Mouse (Mus musculus): ENCODE measurements around the gene Ptgds. TPM values are rescaled to one million over a fixed set of nuclear protein-coding genes. Genes with fewer than 3 reads are reported as not detected.
A peak's percentile ranks its signal among the peaks of the same experiment; 100 is the strongest.

Ptgds gene
- polyA plus RNA-seq, 1 experiment from 2014 or later = 1.3 TPM

- no peak overlapping the region for H3K4me3 ChIP-seq
- no peaks in the 10 kb centered on the region for H3K9me3 ChIP-seq
- no peak overlapping the region for H3K4me2 ChIP-seq
- H3K27me3 ChIP-seq = no peaks in the 10 kb centered on the region; the same call in 1 of the 2 replicates
- no peak overlapping the region for H3K9ac ChIP-seq
- no peak overlapping the region for H3K27ac ChIP-seq
- no peaks in the 10 kb centered on the region for H3K36me3 ChIP-seq
- no peaks in the 10 kb centered on the region for H3K4me1 ChIP-seq
- ATAC-seq (ENCODE audit: insufficient number of reproducible peaks, insufficient read depth, low FRiP score, low TSS enrichment, low read depth) = no peak
- WGBS = 68% methylated on average over 10 of the region's 10 CpGs
These were observed 9.9 kb upstream of the Ptgds start for GRCm38 (mm10) chr2:25479551-25480311.

GRCm38 (mm10) chr2:25477967-25478675, 8.3 kb upstream of the Ptgds start:
- Histone ChIP-seq H3K9me3 (no peaks in the 10 kb centered on the region), H3K4me2 (no peak overlapping the region), H3K36me3 (no peaks in the 10 kb centered on the region), H3K4me1 (no peaks in the 10 kb centered on the region), H3K9ac (no peak overlapping the region), H3K27ac (no peak overlapping the region), H3K4me3 (no peak overlapping the region), H3K27me3 (no peaks in the 10 kb centered on the region; the same call in 1 of the 2 replicates)
- WGBS = 87% methylated on average over 3 of the region's 3 CpGs
- ATAC-seq (ENCODE audit: insufficient number of reproducible peaks, insufficient read depth, low FRiP score, low TSS enrichment, low read depth) = no peak

GRCm38 (mm10) chr2:25477541-25477940, 7.7 kb upstream of the Ptgds start:
- Histone ChIP-seq H3K4me2 (no peak overlapping the region), H3K9ac (no peak overlapping the region), H3K27me3 (no peaks in the 10 kb centered on the region; the same call in 1 of the 2 replicates), H3K36me3 (no peaks in the 10 kb centered on the region), H3K4me3 (no peak overlapping the region), H3K9me3 (no peaks in the 10 kb centered on the region), H3K27ac (no peak overlapping the region), H3K4me1 (no peaks in the 10 kb centered on the region)
- ATAC-seq (ENCODE audit: insufficient number of reproducible peaks, insufficient read depth, low FRiP score, low TSS enrichment, low read depth) = no peak
- WGBS = 88% methylated on average over 8 of the region's 8 CpGs

GRCm38 (mm10) chr2:25472550-25472949, 2.7 kb upstream of the Ptgds start:
- H3K4me1 ChIP-seq = 0 out of 2 replicates have a peak, but pooled peaks cover 7% of the 10 kb centered on the region
- no peak overlapping the region for H3K9ac ChIP-seq
- 74% methylated on average over 2 of the region's 2 CpGs for WGBS
- no peak overlapping the region for H3K4me2 ChIP-seq
- no peaks in the 10 kb centered on the region for H3K36me3 ChIP-seq
- H3K27ac ChIP-seq = no peak overlapping the region
- H3K4me3 ChIP-seq = no peak overlapping the region
- no peaks in the 10 kb centered on the region for H3K9me3 ChIP-seq
- peaks cover 5% of the 10 kb centered on the region; the same call in 1 of the 2 replicates for H3K27me3 ChIP-seq
- ATAC-seq (ENCODE audit: insufficient number of reproducible peaks, insufficient read depth, low FRiP score, low TSS enrichment, low read depth) = no peak

GRCm38 (mm10) chr2:25468962-25469915, 607 bp downstream of the Ptgds start:
- peak; percentile 45; the same call in 1 of the 2 replicates for ATAC-seq (ENCODE audit: insufficient number of reproducible peaks, insufficient read depth, low FRiP score, low TSS enrichment, low read depth)
- WGBS = 81% methylated on average over 10 of the region's 10 CpGs
- H3K4me2 ChIP-seq = no peak overlapping the region
- no peak overlapping the region for H3K4me3 ChIP-seq
- H3K27ac ChIP-seq = no peak overlapping the region
- H3K9me3 ChIP-seq = no peaks in the 10 kb centered on the region
- peaks cover 5% of the 10 kb centered on the region; the same call in 1 of the 2 replicates for H3K27me3 ChIP-seq
- H3K9ac ChIP-seq = 0 out of 2 replicates have a peak overlapping the region, but pooled peaks have one; percentile 27
- H3K4me1 ChIP-seq = 0 out of 2 replicates have a peak, but pooled peaks cover 12% of the 10 kb centered on the region
- H3K36me3 ChIP-seq = no peaks in the 10 kb centered on the region

- WGBS = 72% methylated on average over 14 of the region's 14 CpGs
- H3K4me3 ChIP-seq = no peak overlapping the region
- no peak overlapping the region for H3K4me2 ChIP-seq
- H3K36me3 ChIP-seq = no peaks in the 10 kb centered on the region
- no peak for ATAC-seq (ENCODE audit: insufficient number of reproducible peaks, insufficient read depth, low FRiP score, low TSS enrichment, low read depth)
- no peaks in the 10 kb centered on the region for H3K9me3 ChIP-seq
- H3K27ac ChIP-seq = no peak overlapping the region
- 0 out of 2 replicates have a peak, but pooled peaks cover 12% of the 10 kb centered on the region for H3K4me1 ChIP-seq
- H3K27me3 ChIP-seq = peaks cover 5% of the 10 kb centered on the region; the same call in 1 of the 2 replicates
- no peak overlapping the region for H3K9ac ChIP-seq
These were observed 2.1 kb downstream of the Ptgds start for GRCm38 (mm10) chr2:25467606-25468303.

GRCm38 (mm10) chr2:25465816-25466635, 3.8 kb downstream of the Ptgds start:
- H3K36me3 ChIP-seq = no peaks in the 10 kb centered on the region
- 27% methylated on average over 10 of the region's 10 CpGs for WGBS
- H3K27ac ChIP-seq = no peak overlapping the region
- H3K4me2 ChIP-seq = no peak overlapping the region
- no peaks in the 10 kb centered on the region for H3K9me3 ChIP-seq
- peaks cover 18% of the 10 kb centered on the region for H3K4me1 ChIP-seq
- ATAC-seq (ENCODE audit: insufficient number of reproducible peaks, insufficient read depth, low FRiP score, low TSS enrichment, low read depth) = no peak
- no peak overlapping the region for H3K9ac ChIP-seq
- no peak overlapping the region for H3K4me3 ChIP-seq
- peaks cover 5% of the 10 kb centered on the region; the same call in 1 of the 2 replicates for H3K27me3 ChIP-seq

- no peak overlapping the region for H3K9ac ChIP-seq
- ATAC-seq (ENCODE audit: insufficient number of reproducible peaks, insufficient read depth, low FRiP score, low TSS enrichment, low read depth) = no peak
- WGBS = 84% methylated on average over 2 of the region's 2 CpGs
- no peak overlapping the region for H3K4me3 ChIP-seq
- no peaks in the 10 kb centered on the region for H3K36me3 ChIP-seq
- H3K27ac ChIP-seq = no peak overlapping the region
- H3K9me3 ChIP-seq = no peaks in the 10 kb centered on the region
- H3K27me3 ChIP-seq = peaks cover 3% of the 10 kb centered on the region; the same call in 1 of the 2 replicates
- H3K4me1 ChIP-seq = peaks cover 21% of the 10 kb centered on the region
- no peak overlapping the region for H3K4me2 ChIP-seq
These were observed 4.6 kb downstream of the Ptgds start for GRCm38 (mm10) chr2:25465256-25465655.

GRCm38 (mm10) chr2:25463630-25464029, 6.2 kb downstream of the Ptgds start:
- WGBS = 75% methylated on average over 3 of the region's 3 CpGs
- Histone ChIP-seq H3K9ac (no peak overlapping the region), H3K27me3 (no peaks in the 10 kb centered on the region), H3K27ac (no peak overlapping the region), H3K36me3 (peaks cover 9% of the 10 kb centered on the region), H3K4me3 (no peak overlapping the region), H3K4me1 (peaks cover 30% of the 10 kb centered on the region), H3K9me3 (no peaks in the 10 kb centered on the region), H3K4me2 (no peak overlapping the region)
- no peak for ATAC-seq (ENCODE audit: insufficient number of reproducible peaks, insufficient read depth, low FRiP score, low TSS enrichment, low read depth)

- Histone ChIP-seq H3K9ac (peak overlapping the region; percentile 81), H3K4me3 (peak overlapping the region; percentile 72), H3K27ac (peak overlapping the region; percentile 85), H3K9me3 (no peaks in the 10 kb centered on the region), H3K4me1 (peaks cover 26% of the 10 kb centered on the region), H3K4me2 (peak overlapping the region; percentile 87), H3K27me3 (no peaks in the 10 kb centered on the region), H3K36me3 (peaks cover 24% of the 10 kb centered on the region)
- 21% methylated on average over 3 of the region's 3 CpGs for WGBS
- ATAC-seq (ENCODE audit: insufficient number of reproducible peaks, insufficient read depth, low FRiP score, low TSS enrichment, low read depth) = no peak
These were observed 8.4 kb downstream of the Ptgds start for GRCm38 (mm10) chr2:25461407-25461806.

Measured in embryonic facial prominence, embryonic 13.5 days (tissue).